Mouse (Mus musculus): ENCODE data around the gene Pknox1.
"Not testable (repeated sequence)": the region's sequence is repeated elsewhere in the genome, so short reads cannot be mapped to it uniquely, and the experiment has no call there.

Gene Pknox1

DNA sequence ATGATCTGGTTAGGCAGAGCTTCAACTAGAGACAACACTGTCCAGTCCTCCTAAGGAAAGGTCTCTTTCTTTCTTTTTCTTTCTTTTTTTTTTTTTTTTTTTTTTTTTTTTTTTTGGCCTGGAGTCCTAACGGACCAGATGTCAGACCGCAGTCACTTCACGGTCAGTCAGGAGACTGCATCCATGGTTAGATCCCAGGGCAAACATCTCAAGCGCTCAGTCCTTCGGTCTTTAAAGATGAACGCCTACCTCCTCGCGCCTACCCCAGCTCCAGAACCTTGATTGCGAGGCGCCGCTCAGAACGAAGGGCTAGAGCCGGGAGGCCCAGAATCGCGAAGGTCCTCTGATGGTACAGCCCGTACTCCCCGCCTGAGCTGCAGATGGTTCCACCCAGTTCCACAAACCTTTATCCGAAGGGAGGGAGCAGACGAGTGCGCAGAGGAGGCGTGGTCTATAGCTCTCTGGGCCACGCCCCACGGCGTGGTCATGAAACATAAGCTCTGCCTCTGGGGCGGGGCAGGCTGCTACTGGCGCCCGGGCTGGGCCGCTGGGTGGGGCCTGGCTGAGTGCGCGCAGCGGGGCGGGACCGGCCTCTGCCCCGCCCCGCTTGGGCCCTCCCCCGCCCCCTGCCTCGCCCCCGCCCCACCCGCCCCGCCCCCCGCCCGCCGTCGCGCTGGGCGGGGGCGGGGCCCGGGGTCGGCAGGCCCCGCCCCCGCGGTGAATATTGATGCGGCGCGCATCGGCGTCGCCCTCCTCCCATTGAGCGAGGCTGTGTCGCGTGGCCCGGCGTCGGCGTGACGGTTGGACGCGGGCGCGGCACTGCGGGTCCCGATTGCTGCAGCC is at the start of gene Pknox1:
Gene Pknox1 (plus strand): TSS at position 720 of the 843 bp plus-strand sequence.
- DNase-seq (ENCODE audit: low read depth, low spot score) = peak; percentile 100

DNA sequence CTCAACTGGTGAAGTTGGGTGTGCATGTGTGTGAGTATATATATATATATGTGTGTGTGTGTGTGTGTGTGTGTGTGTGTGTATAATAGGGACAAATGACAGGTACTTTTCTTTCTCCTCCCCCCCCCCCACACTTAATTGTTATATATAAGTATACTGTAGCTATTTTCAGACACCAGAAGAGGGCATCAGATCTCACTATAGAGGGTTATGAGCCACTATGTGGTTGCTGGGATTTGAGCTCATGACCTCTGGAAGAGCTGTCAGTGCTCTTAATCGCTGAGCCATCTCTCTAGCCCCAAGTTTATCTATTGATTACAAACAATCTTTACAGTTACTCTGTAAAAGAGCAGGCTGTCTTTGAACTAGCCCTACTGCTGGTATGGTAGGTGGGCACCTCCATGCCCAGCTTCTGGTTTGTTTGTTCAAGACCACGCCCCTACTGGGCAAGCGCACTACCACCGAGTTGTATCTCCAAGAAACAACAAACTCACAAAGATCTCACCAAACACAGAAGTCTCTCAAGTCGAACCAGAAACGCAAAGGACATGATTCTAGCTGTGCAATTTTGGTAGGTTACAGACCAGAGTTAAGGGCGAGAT is 45.1 kb upstream of the Pknox1 start:
- peak; percentile 41 for DNase-seq (ENCODE audit: low read depth, low spot score)

DNA sequence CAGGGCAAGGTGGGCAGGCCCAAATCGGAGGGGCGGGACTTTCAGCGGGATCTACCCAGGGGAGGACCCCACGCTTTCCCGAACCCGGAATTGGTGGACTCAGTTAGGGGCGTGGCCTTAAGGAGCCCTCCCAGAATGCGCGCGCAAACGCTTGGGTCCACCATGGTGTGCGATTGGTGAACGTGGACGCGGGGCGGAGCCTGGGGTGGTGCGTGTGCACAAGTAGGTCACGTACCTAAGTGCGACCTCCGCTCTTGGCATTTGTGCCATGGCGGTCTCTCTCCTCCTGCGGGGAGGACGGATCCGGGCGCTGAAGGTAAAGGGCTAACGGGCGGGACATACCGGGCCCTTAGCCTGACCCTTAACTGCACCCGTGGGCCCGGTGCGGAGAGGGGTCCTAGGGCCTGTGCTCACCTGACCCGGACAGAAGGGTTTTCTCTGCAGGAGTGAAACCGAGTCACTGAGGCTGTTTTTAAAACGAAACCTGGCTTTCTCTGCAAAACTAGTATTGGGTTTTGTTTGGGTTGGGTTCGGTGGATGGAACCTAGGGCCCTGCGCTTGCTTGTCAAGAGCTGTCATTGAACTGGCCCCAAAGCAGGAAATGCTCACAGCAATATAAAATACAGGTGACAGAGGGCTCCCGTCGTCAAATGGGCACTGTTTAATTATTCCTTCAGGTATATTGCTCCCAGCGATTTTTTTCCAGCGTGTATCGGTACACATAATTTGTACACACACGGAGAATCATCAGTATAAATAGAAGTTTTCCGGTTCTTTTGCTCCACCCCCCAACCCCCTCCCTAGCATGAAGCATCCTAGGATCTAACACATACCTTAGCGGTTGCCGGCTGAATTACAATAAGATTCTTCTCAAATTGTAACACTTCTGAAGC is 44.3 kb upstream of the Pknox1 start, which contains the start of the genes Wdr4 and Ndufv3:
Gene Wdr4 (minus strand): TSS at position 35 of the 893 bp plus-strand sequence.
Gene Ndufv3 (plus strand): TSS at position 170 of the 893 bp plus-strand sequence.
- DNase-seq (ENCODE audit: low read depth, low spot score) = peak; percentile 100

DNA sequence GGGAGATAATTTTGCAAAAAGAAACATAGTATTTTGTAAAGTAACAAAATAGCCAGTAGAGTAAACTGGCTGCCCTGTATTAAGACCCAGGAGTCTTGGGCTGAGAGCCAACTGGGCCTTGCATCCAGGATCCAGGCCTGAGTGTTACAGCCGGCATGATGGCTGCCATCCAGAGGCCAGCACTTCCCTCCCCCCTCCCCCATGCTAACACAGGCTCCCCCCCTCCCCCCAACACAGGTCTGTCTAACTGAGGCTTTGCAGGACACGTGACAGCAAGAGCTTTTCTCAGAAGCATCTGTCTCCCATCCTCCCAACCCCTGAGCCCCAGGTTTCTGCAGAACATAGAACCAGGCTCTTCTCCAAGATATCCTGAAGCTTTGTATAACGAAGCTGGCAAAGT is 43.6 kb upstream of the Pknox1 start:
- DNase-seq (ENCODE audit: low read depth, low spot score) = peak; percentile 76

DNA sequence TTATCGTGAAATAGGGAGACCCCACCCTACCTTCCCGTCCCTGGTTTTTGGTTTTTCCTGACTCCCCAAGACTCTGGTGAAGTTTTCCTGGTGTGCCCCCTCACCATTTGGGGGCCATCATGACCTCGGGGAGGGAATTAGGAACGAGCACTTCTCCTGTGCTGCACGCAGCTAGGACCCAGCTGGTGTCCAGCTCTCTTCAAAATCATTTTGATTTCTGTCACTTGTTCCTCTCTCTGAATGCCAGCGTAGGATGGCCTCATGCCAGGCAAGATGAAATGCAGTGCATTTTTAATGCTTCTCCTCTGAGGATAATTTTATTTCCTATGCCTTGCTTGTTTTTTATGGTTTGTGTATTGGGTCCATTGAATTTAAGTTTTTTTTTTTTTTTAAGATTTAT is 42.6 kb upstream of the Pknox1 start:
- no peak for DNase-seq (ENCODE audit: low read depth, low spot score)

DNA sequence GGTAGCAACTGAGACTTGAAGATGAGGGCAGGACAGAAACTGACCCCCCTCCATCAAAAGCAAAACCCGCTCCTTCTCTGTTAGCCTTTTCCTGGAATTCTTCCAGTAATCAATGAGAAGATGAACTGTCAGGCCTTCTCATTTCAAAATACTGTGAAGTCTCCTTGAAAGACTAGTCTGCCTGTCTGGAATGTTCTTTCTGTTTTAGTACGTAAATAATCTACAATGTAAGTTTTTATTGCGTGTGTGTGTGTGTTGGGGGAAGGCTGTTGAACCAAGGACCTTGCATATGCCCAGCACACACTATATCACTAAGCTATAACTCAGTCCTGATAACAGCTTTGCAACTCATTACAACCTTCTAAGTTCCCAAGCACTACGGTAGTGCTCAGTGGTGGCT is 39.4 kb upstream of the Pknox1 start:
- no peak for DNase-seq (ENCODE audit: low read depth, low spot score)

DNA sequence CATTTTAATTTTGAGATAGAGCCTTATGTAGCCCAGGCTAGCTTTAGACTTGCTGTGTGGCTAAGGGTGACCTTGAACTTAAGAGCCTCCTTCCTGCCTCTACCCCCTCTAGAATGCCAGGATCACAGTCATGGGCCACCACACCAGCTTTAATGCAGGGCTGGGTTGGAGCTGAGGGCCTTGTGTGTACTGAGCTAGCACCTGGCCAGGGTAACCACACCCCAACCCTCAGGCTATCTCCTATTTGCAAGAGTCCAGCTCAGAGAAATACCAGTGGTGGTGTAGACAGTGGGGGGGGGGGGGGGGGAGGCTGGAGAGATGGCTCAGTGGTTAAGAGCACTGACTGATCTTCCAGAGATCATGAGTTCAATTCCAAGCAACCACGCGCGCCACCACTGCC is 38.7 kb upstream of the Pknox1 start:
- peak; percentile 91 for DNase-seq (ENCODE audit: low read depth, low spot score)

DNA sequence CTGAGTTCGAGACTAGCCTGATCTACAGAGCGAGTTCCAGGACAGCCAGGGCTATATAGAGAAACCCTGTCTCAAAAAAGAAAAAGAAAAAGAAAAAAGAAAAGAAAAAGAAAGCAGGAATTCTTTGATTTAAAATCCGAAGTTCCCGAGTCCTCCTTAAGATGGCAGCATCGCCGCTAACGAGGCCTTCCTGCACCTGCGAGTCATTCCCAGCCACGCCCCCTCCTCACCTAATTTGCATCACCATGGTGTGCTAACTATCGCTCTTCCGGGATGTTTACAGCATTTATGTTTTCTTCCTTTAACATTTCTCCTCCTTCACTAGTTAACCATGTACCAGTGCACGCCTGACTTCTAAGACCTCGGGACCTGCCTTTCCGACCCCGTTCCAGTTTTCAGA is 35.2 kb upstream of the Pknox1 start:
- peak; percentile 94 for DNase-seq (ENCODE audit: low read depth, low spot score)

DNA sequence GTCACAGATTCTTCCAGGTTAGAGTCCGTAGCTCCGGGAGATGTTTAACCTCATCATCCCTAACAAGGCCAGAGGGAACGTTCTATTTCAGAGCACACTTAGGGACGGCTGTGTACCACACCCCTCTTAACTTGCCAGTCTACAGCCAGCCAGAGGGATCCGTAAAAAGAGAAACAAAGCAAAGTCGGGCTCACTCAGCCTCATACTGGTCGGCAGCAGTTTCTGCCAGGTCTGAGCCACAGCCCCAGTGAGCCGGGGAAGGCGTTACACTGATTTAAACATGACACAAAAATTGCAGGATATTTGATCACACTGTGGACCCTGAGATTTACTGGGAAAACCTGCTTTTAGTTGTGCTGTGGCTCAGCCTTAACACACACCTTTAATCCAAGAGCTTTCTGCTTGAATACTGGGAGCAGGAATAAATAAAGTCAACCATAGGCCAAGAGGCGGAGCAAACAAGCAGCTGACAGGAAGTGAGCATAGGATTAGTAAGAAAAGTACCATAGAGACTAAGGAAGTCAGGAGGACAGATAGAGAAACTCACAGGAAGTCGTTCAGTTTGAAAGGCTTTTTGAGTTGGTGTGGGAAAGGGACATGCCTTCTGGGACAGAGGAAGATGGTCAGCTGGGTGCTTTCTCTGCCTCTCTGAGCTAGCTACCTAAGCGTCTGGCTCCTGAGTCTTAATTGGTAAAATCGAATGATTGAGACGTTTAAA is 32.9 kb upstream of the Pknox1 start:
- peak; percentile 70 for DNase-seq (ENCODE audit: low read depth, low spot score)

DNA sequence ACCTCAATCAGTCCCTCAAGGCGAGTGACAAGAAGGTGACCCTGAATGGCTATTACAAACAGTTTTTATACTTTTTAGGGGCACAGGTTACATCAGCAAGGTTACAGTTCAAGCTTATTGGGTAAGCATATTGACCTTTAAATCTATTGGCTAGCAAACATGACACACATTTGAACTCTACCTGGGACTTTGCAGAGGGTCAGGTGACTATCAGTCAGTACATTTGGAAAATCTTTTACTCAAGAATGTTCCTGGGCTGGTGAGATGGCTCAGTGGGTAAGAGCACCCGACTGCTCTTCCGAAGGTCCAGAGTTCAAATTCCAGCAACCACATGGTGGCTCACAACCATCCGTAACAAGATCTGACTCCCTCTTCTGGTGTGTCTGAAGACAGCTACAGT is 32.2 kb upstream of the Pknox1 start:
- DNase-seq (ENCODE audit: low read depth, low spot score) = not testable (repeated sequence)

DNA sequence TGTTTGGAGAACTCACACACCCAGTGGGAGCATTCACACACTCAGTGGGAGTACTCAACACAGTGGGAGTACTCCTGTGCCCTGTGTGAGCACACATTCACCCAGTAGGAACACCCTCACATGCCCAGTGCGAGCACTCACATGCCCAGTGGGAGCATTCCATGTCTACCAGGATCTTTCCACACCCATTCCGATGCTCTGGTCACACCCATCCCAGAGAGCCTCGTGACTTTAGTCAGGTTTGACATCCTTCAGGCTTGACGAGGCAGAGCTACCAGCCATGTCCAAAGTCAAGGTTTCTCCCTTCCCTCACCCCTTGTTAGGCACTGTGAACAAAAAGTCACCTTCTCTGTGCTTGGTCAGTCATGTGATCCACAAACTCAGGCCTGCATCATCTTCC is 29.2 kb upstream of the Pknox1 start:
- peak; percentile 59 for DNase-seq (ENCODE audit: low read depth, low spot score)

DNA sequence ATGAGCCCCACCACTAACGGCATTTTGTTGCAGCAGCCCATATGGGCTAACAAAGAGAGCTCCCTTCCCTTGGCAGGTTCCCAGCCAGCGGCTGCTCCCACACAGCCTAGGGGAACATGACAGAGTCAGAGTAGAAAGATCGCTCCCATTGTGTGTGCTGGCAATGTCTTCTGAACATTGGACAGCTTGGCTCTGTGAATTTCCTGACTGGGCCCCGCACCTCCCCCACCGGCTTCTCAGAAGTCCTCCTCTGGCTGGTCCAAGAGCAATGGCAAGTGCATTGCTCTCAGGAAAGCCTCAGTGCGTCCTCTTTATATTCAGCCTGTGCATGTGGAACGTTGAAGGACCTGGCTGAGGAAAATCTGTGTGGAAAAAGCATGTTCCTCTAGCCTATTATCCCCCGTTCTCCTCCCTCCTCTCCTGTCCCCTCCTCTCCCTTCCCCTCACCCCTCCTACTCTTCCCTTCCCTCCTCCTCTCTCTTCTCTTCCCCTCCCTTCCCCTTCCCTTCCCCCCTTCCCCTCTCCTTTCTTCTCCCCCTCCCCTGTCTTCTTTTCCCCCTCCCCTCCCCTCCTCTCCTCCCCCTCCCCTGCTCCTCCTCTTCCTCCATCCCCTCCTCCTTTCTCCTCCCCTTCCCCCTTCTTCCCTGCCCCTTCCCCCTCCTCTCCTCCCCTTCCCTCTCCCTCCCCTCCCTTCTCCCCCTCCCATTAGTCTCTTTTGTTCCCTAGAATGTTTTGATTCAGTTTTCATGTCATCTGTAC is 28.5 kb upstream of the Pknox1 start:
- peak; percentile 43 for DNase-seq (ENCODE audit: low read depth, low spot score)

DNA sequence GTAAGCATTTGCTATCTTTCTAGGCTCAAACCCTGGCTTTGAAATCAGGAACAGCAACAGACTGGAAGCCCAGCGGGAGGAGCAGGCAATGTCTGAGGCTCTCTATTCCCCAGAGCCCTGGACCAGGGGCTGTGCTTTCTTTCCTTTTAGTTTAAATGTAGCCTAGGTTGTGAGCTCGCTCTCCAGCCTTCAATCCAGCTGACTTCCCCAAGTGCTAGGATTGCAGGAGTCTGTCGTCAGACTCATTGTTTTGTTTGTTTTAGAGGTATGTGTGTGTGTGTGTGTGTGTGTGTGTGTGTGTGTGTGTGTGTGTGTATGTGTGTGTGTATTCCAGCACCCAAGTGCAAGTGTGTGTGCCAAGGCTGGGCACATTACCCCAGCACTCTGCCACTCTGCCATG is 24.4 kb upstream of the Pknox1 start:
- DNase-seq (ENCODE audit: low read depth, low spot score) = no peak

DNA sequence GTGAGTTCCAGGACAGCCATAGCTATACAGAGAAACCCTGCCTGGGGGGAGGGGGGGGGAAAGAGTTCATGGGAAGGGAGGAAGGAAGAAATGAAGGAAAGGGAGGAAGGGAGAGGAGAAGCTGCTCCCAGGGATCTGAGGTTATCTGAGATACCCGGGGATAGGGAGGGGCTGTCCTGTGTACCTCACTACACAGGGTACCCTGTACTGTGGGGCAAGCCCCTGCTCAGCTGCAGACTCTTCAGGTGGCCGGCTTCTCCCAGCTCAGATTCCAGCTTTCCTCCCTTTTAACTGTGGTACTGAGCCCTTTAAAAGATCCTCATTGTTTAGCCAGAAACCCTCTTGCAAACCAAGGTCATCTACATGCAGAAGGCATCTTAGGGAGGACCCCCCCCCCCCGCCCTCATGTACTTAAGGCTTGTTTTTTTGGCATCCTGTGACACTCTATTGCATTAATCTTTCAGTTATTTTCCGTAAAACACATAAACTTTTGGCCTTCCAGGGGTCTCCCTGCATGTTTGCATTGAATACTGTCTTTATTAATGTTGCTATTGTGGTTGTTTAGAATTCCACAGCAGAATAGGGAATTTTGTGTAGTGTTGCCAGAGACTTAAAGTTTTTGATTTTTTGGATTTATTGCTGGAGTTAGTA is 23.6 kb upstream of the Pknox1 start:
- no peak for DNase-seq (ENCODE audit: low read depth, low spot score)

DNA sequence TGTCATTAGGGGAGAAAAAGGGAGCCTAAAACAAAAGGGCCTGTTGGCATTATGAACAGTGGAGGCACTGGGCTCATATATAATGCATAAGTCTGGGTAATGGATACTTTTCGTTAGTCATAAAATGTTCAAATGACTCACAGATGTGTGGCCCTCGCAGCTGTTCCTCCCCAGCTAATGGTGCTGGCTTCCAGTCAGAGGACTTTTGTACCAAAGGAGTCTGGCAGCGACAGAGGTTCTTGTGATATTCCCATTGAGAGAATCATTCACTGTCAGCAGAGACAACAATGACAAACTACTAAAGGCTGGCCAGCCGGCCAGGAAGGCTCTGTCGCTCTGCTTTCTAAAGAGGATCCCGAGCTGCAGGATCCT is 23.1 kb upstream of the Pknox1 start:
- DNase-seq (ENCODE audit: low read depth, low spot score) = no peak

DNA sequence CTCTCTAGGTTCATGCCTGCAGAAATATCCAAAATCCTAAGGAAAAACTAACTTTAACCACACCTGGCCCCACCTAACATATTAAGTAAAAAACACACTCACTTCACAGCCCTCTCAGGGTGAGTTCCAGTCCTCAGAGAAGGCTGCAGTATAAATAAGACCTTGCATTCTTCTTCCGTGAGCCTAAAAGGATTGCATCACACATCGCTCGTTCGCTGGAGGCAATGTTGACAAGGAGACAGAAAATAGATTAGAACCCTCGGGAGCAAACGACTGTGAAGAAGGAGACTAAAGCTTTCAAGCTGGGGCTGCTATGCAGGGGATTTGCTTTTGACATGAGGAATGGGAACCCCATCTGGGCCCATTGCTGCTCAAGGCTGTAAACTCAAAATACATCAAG is 21.0 kb upstream of the Pknox1 start:
- DNase-seq (ENCODE audit: low read depth, low spot score) = no peak

DNA sequence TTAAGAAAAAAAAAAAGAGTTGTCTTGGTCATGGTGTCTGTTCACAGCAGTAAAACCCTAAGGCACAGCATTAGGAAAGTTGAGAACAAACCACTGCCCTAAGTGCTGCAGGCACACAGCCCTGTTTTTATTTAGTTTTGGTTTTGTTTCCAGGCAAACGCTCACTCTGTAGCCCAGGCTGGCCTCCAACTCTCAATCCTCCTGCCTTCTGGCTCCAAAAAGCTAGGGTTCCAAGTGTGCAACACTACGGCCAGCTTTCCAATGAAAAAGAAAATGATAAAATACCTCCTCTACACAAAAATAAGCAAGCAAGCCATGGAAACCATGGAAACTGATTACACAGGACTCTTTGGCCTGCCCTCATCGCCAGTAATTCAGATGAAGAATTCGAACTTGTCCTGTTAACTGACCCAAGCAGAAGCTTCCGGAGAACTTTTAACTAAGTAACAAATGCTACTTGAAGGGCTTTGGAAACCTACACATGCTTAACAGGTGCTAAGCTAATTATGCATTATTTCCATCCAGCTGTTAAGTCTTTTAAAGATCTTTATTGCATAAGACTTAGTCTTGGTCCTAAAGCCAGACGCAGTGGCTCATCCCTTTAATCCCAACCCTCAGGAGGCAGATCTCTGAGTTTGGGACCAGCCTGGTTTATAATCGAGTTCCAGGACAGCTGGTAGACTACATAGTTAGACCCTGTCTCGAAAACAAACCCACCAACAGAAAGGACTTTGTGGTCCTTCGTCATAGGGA is 17.9 kb upstream of the Pknox1 start:
- DNase-seq (ENCODE audit: low read depth, low spot score) = no peak

DNA sequence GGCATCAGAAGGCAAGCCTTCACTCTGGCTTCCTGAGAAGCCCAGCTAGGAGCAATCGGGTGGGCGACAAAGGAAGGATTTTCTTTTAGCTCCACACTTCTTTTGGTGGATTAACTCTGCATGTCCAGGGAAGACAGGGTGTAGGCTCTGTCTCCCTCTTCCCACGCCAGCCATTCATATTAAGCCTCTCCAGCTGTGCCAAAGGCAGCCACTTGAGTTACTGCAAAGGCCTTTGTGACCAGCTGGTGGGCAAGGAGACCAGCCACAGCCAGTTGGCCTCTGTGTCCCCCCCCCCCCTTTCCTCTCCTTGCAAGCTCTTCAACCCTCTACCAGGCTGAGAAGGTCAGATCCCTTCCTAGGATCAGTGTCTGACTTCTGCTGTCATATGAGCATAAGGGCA is 16.6 kb upstream of the Pknox1 start:
- DNase-seq (ENCODE audit: low read depth, low spot score) = no peak

DNA sequence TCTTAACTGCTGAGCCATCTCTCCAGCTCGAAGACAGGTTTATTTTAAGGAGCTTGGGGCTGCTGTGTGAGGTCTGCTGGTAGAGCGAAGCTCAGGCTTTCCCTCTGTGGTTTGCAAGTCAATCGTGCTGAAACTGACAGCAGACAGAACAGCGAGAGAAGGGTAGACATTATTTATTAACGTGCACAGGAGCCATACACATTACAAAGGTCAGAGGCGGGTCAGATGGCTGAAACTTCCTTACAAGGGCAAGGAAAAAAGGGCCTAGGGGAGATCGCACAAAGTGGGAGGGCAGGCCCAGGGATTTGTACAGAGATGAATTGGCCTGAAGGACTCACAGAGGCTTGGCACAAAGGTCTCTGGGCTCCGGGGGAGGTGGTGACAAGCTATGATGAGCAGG is 15.1 kb upstream of the Pknox1 start:
- no peak for DNase-seq (ENCODE audit: low read depth, low spot score)

DNA sequence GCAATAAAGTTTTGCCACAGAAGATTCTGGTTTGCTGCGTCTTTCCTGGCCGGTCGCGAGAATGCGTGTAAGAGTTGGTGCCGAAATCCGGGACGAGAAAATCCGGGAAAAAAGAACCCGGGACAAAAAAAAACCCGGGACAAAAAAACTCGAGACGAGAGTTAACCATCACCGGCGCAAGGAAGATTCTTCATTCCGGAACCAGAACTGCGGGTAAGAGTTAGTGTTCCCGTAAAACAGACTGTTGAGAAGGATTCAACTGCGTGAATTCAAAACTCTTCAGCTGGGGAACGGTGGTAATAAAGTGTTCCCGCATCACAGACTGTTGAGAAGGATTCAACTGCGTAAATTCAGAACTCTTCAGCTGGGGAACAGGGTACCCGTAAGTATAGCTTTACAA is 11.9 kb upstream of the Pknox1 start:
- DNase-seq (ENCODE audit: low read depth, low spot score) = peak; percentile 88

All from ZHBTc4 (cell line).